Mouse (Mus musculus): ENCODE measurements around the gene Eva1b.

GRCm38 (mm10) chr4:126147533-126148160 lies at the start of gene Eva1b:
- no peak for TF ChIP-seq MAX (IDR thresholded peaks at IDR 0.05)
- TF ChIP-seq USF1 (IDR thresholded peaks at IDR 0.05; ENCODE audit: low read depth) = no peak
- TF ChIP-seq CTCF (IDR thresholded peaks at IDR 0.05; ENCODE audit: control insufficient read depth, insufficient read depth, insufficient read length) = no peak
